Mouse (Mus musculus): ENCODE measurements around the gene Wdr35. TPM values are rescaled to one million over a fixed set of nuclear protein-coding genes. Genes with fewer than 3 reads are reported as not detected.
"Not testable (repeated sequence)": the region's sequence is repeated elsewhere in the genome, so short reads cannot be mapped to it uniquely, and the experiment has no call there.

Gene Wdr35
- total RNA-seq, 2 experiments from 2014 or later: 14.9 to 16.7 TPM

DNA sequence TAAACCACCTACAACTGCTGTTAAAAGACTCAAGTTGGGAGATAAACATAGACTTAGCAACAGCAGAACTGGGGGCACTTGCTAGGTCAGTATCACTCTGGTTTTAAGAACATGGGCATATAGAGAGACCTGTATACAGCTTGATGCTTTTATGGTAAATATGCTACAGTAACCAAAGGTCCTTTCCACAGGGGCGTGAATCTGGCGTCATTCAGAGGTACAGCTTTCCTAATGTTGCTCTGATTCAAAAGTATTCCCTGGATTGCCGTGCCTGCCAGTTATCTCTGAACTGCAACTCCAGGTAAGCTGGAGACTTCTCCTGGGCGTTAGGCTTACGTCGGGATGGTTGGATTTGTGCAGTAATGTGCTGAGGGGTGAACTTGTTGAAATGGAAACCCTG, 34.1 kb downstream of the Wdr35 start:
- no peak for DNase-seq

GRCm38 (mm10) chr12:9010311-9010710, 36.6 kb downstream of the Wdr35 start:
- no peak for DNase-seq

DNA sequence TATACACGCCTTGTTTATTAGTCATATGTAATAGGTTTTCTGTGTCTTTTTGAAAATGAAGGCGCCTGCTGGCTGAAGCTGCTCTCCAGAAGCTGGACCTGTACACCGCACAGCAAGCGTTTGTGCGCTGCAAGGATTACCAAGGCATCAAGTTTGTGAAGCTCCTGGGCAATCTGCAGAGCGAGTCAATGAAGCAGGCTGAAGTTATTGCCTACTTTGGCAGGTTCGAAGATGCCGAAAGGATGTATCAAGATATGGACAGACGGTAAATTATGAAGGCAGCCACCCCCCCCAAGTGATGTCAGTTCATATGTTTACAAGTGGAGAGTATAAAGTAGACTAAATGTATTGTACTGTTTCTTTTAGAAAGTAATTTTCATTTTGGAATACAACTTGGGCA, 42.7 kb downstream of the Wdr35 start:
- no peak for DNase-seq

- DNase-seq: no peak
These were observed 46.7 kb downstream of the Wdr35 start for GRCm38 (mm10) chr12:9020431-9020830.

- no peak for DNase-seq
These were observed 47.3 kb downstream of the Wdr35 start for GRCm38 (mm10) chr12:9020986-9021385.

- DNase-seq: peak; percentile 2
These were observed 49.3 kb downstream of the Wdr35 start for GRCm38 (mm10) chr12:9023031-9023430.

DNA sequence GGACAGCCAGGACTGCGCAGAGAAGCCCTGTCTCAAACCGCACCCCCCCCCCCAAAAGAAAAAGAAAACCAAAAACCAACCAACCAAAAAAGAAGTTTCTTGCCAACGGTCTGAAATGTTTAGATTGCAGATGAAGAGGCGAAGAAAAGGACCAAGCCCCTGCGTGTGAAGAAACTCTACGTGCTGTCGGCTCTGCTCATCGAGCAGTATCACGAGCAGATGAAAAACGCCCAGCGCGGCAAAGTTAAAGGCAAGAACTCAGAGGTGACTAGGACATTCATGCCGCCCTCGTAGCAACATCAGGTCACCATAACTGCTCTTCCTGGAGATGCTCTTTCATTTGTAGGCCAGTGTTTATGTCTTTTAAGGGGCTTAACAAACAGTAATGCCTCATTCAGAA, 50.4 kb downstream of the Wdr35 start:
- peak; percentile 2 for DNase-seq

- peak; percentile 45 for DNase-seq
These were observed 51.0 kb downstream of the Wdr35 start for GRCm38 (mm10) chr12:9024736-9025135.

- DNase-seq: no peak
These were observed 53.2 kb downstream of the Wdr35 start for GRCm38 (mm10) chr12:9026843-9027242.

DNA sequence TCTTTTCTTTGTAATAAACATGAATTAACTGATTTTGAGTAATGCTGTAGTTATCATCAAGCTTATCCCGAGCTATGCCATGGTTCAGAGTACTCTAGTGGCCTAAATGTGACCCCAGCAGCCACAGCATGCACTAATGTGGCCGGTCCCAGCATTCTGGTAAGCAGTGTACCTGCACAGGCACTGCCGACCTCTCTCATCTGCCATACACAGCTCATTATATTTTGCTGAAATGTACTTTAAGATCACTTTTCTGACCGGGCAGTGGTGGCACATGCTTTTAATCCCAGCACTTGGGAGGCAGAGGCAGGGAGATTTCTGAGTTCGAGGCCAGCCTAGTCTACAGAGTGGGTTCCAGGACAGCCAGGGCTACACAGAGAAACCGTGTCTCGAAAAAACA, 55.1 kb downstream of the Wdr35 start:
- DNase-seq: not testable (repeated sequence)

- DNase-seq: no peak
These were observed 55.8 kb downstream of the Wdr35 start for GRCm38 (mm10) chr12:9029506-9029887.

GRCm38 (mm10) chr12:9029888-9030723, 56.4 kb downstream of the Wdr35 start, which contains the start of gene Ttc32:
Gene Ttc32, plus strand, starts transcription at chr12:9029997.
- peak; percentile 96 for DNase-seq

DNA sequence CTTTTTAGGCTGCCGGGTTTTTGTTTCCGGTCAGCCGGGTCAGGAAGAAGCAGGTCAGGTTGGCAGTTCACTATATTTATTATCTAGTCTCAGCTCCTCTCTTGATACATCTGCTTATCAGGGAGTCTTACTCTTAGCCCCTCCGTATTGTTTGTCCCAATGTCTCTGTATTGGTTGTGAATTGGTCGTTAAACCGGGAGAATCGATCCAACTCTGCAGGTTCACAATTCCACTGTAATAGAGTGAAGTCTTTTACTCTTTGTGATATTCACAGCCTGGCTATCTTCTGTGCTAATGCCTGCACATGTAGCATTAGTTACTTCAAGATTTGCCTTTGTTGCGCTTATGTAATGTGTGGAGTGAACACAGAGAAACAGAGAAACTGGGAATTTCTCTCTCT, 57.5 kb downstream of the Wdr35 start:
- no peak for DNase-seq

DNA sequence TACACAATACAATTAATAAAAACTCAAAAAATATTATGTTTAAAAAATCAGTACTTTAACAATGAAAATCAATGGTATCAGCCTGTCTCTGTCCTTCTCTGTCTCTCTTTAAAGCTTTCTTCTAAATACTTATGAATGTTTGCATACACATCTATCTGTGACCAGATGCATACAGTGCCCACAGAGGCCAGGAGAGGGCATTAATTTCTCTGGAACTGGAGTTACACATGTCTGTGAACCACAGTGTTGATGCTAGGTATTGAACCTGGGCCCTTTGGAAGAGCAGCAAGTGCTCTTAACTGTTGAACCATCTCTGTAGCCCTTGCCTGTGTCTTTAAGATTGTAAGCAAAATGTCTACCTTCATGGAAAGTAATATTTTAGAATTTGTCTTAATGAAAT, 59.4 kb downstream of the Wdr35 start:
- DNase-seq: no peak

- no peak for DNase-seq
These were observed 62.7 kb downstream of the Wdr35 start for GRCm38 (mm10) chr12:9036409-9036808.

- DNase-seq: no peak
These were observed 66.5 kb downstream of the Wdr35 start for GRCm38 (mm10) chr12:9040177-9040576.

GRCm38 (mm10) chr12:9040686-9041085, 67.0 kb downstream of the Wdr35 start:
- no peak for DNase-seq

GRCm38 (mm10) chr12:9042316-9042715, 68.6 kb downstream of the Wdr35 start:
- no peak for DNase-seq

- DNase-seq: no peak
These were observed 69.1 kb downstream of the Wdr35 start for GRCm38 (mm10) chr12:9042759-9043158.

DNA sequence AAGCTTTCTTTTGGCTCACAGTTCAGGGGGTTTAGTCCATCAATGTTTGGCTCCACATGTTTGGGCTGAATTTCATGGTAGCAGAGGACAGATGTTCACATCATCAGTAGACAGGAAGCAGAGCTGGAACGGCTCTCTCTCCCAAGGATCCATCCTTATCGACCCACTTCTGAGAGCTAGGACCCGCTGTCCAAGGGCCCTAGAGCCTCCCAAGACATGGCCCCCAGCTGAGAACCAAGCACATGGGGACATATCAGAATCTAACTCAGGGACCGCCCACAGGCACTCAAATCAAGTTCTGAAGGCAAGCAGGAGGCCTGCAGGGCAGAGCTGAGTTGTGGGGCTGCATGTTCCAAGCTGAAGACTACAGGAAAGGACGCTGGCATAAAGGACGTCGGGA, 71.0 kb downstream of the Wdr35 start:
- no peak for DNase-seq

- DNase-seq: no peak
These were observed 73.0 kb downstream of the Wdr35 start for GRCm38 (mm10) chr12:9046674-9047073.

DNA sequence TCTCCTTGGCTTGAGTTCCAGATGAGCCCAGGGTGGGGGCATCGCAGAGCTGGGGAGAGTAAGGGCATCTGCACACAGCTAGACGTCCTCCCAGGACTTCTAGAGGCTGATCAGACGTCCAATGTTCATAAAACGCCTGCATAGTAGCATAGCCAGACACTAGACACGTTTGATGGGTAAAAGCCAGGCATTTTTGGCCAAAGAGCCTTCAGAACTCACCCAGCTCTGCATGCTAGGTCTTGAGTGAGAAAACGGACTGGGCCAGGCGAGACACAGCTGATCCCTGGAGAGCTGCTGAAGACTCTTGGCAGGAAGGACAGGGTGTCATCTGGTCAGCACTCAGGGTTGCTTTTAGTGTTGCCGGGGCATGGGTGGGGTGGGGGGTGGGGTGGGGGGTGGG, 74.4 kb downstream of the Wdr35 start:
- DNase-seq: no peak

- peak; percentile 31 for DNase-seq
These were observed 77.1 kb downstream of the Wdr35 start for GRCm38 (mm10) chr12:9050824-9051223.

GRCm38 (mm10) chr12:9052075-9052829, 78.6 kb downstream of the Wdr35 start:
- DNase-seq: peak; percentile 90

Measured in heart, postnatal 4 days (tissue).